Mouse (Mus musculus): ENCODE data around the gene Psmd8.

GRCm38 (mm10) chr7:29211415-29212198 lies 31.1 kb upstream of the Psmd8 start:
- TF ChIP-seq CTCF (IDR thresholded peaks at IDR 0.05; ENCODE audit: control insufficient read depth, insufficient read depth, low read length) (no peak), POLR2A (IDR thresholded peaks at IDR 0.05; ENCODE audit: borderline replicate concordance, control insufficient read depth, low read depth, low read length) (no peak)
